Mouse (Mus musculus) E14TG2a.4 (cell line): ENCODE measurements around the gene Slbp.

Source experiments
- CTCF ChIP-seq: conservative IDR thresholded peaks from 2 replicates; pipeline ENCODE4 v1.5.1; 2014; ENCODE audit warnings: low read length
- NANOG ChIP-seq: IDR thresholded peaks from 2 replicates; pipeline ENCODE4 v1.6.1; 2014; ENCODE audit warnings: borderline replicate concordance, low read length, mixed read lengths

GRCm38 (mm10) chr5:33675964-33676363 is 23.6 kb upstream of the Slbp start:
- peak; percentile 64 for TF ChIP-seq CTCF
- TF ChIP-seq NANOG: no peak
